Mouse (Mus musculus) heart, postnatal 25 days (tissue): ENCODE results near the gene Dnajc22. TPM values are rescaled to one million over a fixed set of nuclear protein-coding genes. Genes with fewer than 3 reads are reported as not detected.

Experiments used
- DNase-seq: peaks from one replicate; pipeline ENCODE4 v3.0.0; 2022; ENCODE audit warnings: low spot score
- intact Hi-C: fragments of 180-260 bp; cut with DNase I; formaldehyde crosslinking; loops from one replicate; pipeline ENCODE4 v1.15.1; 2025
- total RNA-seq, 2 experiments: library from RNA; stranded (reverse); gene quantifications; 2 replicates each; pipeline ENCODE4 v1.2.3; 2021

Gene Dnajc22
- total RNA-seq, 2 experiments from 2014 or later, result 0.16 to 0.45 TPM

GRCm38 (mm10) chr15:99083867-99084557 is 9.0 kb upstream of the Dnajc22 start:
- intact Hi-C loops, result loop anchor here (2.0 to 5.0 kb wide), 3 partner anchors 57 to 183 kb away; no protein-coding TSS in a partner anchor

GRCm38 (mm10) chr15:99084618-99085017 is 8.4 kb upstream of the Dnajc22 start:
- intact Hi-C loops, result loop anchor here (5.0 kb wide), 2 partner anchors 32 to 183 kb away; no protein-coding TSS in a partner anchor

More at GRCm38 (mm10) chr15:99083867-99084557, 9.0 kb upstream of the Dnajc22 start:
- no peak for DNase-seq

GRCm38 (mm10) chr15:99085997-99086396 is 7.0 kb upstream of the Dnajc22 start:
- intact Hi-C loops, result loop anchor here (5.0 kb wide), 1 partner anchor 34 kb away; no protein-coding TSS in a partner anchor

More at GRCm38 (mm10) chr15:99084618-99085017, 8.4 kb upstream of the Dnajc22 start:
- no peak for DNase-seq

GRCm38 (mm10) chr15:99087253-99088075 is 5.5 kb upstream of the Dnajc22 start, which contains the start of gene C1ql4:
TSS of gene C1ql4 (minus strand) at chr15:99087817.
- intact Hi-C loops, result loop anchor here (5.0 kb wide), 1 partner anchor 35 kb away; no protein-coding TSS in a partner anchor
- no peak for DNase-seq

More at GRCm38 (mm10) chr15:99085997-99086396, 7.0 kb upstream of the Dnajc22 start:
- no peak for DNase-seq

GRCm38 (mm10) chr15:99088292-99088691 is 4.7 kb upstream of the Dnajc22 start:
- intact Hi-C loops, result loop anchor here (5.0 kb wide), 1 partner anchor 36 kb away; no protein-coding TSS in a partner anchor
- DNase-seq, result peak; percentile 36

DNA sequence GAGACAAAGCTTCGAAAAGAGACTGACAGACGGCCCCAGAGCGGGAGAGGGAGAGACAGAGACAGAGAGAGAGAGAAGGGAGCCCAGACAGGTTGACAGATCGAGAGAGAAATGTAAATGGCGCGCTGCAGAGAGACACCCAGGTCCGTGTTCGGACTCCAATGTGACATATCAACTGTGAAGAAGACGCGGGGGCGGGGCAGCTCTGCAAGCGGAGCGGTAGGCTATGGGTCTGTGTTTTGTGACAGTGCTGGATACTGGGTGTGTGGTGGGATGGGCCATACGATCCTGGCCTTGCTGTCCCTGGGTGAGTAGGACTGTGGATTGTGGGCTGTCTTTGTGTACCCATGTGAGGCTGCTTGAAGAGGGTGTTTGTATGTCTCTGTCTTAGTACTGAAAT is 3.9 kb upstream of the Dnajc22 start:
- intact Hi-C loops, result loop anchor here (5.0 kb wide), 1 partner anchor 37 kb away; no protein-coding TSS in a partner anchor
- no peak for DNase-seq

- peak; percentile 32 for DNase-seq
- intact Hi-C loops, result no loop called here
Measured at GRCm38 (mm10) chr15:99093291-99094258, 605 bp downstream of the Dnajc22 start.

GRCm38 (mm10) chr15:99094631-99095270 is 1.8 kb downstream of the Dnajc22 start:
- DNase-seq, result no peak
- intact Hi-C loops, result no loop called here

DNA sequence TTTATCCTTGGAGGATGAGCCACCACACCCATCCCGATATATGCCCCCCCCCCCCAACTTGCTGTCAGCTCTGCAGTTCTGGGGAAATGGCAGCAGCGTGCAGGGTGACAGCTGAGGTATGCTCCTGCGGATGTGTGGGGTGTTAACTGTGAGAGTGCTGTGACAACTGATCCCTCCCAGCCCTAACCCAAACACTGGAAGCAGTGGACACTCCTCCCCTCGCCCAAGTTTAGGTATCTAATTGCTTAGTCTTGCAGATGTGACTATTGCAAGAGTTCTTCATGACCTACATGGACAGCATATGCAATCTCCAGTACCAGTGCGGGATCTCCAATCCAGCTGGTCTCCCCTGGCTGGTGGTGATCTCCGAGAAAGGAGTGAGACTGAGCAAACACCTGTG is 2.4 kb downstream of the Dnajc22 start:
- no peak for DNase-seq
- intact Hi-C loops, result no loop called here

DNA sequence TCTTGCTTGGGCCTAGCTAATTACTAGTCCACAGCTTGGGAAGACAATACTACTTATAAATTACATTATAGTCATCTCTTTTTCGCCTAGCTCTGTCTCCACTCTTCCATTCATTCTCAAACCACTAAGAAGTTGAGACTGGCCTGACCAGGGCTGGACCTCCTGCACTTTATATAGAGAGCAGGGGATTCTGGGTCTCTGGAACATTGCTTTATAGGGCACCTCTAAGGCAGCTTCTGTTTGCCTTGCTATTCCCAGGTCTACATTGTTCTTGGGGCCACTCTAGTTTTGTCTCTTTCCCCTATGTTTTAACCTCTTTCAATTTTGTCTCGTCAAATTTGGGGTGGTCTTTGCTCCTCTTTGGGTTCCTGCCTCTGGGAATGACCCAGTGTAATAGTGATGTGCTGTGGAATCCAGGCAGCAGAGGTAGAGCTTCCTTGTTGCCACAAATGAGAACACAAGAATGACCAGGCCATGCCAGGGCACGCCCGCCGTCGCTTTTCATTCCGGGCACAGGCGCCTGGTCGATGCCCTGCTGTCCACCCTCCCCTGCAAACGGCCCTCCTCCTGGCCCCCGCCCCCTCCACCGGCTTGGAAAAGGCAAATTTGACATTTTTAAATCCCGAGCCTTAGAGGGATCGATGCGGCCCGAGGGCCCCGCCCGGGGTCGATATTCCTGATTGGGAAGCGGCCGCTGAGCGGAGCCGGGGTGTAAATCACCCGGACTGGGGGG is 3.3 kb downstream of the Dnajc22 start:
- DNase-seq, result no peak
- intact Hi-C loops, result no loop called here

- intact Hi-C loops, result no loop called here
- no peak for DNase-seq
Measured at GRCm38 (mm10) chr15:99096831-99097500, 4.0 kb downstream of the Dnajc22 start.

GRCm38 (mm10) chr15:99097840-99098492 is 5.0 kb downstream of the Dnajc22 start:
- DNase-seq, result no peak
- intact Hi-C loops, result no loop called here

GRCm38 (mm10) chr15:99098493-99098861 is 5.5 kb downstream of the Dnajc22 start:
- intact Hi-C loops, result no loop called here
- DNase-seq, result no peak

DNA sequence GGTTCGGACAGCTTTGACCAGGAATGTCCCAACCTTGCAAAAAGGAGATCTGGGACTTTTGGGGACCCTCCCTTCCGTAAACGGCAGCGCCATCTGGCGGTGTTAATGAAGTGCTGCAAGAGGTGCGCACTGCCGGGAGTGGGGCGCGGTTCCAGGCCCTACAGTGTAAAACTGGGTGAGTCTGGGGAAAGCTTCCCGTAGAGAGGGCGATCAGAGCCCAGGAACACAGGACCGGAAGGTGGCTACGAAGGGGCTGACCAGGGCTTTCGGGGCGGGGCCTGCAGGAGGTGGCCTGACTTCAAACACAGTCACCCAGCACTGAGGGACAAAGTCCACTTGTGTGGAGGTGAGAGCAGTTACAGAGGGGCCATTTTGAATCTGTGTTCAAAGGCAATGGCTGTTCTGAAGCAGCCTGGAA is 6.2 kb downstream of the Dnajc22 start:
- DNase-seq, result no peak
- intact Hi-C loops, result no loop called here

- intact Hi-C loops, result no loop called here
- no peak for DNase-seq
Measured at GRCm38 (mm10) chr15:99099984-99100383, 7.0 kb downstream of the Dnajc22 start.

DNA sequence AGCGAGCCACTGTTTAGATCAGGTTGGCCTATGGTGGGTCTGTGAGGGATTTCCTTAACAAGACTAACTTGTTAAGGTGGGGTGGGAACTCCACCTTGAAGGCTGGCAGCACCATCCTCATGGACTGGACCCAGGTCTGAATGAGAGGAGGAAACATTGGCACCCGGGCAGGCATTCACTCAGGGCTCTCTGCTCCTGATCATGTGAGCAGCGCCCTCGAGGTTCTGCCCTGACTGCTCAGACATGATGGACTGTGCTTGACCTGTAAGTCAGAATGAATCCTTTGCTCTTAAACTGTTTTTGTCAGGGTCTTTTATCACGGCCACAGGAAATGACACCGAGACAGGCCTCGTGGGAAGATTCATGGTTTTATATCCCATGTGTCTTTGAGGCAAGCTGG is 12.3 kb downstream of the Dnajc22 start:
- no peak for DNase-seq
- intact Hi-C loops, result no loop called here

DNA sequence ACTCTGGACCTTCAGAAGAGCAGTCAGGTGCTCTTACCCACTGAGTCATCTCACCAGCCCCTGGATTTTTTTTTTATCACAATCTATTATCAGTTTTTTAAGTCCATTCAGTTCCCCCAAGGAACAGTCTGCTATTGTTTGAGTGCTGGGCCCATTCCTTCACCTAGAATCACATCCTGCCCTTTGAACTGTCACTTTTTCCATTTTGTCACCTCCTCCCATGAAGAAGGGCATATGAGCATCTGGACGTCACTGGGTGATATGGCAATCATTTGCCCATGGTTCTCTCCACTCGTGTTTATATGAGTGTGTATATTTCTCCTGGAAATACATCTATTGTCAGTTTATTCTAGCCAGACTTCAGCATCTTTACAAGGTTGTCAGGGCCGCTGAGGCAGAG is 14.9 kb downstream of the Dnajc22 start:
- intact Hi-C loops, result no loop called here

More for the DNA sequence above, 14.9 kb downstream of the Dnajc22 start:
- DNase-seq, result no peak
